Mouse (Mus musculus): Measurements from ENCODE around the gene Tpsab1.

Tpsab1 gene

DNA sequence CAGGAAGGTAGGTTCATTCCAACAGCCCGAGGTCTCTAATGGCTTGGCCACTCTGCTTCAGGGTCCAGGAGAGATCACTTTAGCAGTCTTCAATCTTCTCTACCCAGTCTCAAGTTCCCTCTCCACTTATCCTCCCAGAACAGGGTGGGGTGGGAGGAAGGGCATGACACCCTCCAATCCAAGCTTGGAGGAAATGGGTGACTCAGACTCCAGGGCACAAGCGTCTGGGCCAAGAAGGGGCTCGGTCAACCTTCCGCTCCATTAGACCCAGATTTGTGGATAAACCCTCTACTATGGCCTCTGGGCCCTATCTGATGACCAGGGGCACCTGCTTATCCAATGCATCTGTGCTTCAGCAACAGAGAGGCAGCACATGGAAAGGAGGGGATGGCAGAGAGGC lies at the start of gene Tpsab1:
TSS of gene Tpsab1 (minus strand) at position 101 of the 400 bp plus-strand sequence.
- in situ Hi-C loops (cut with MseI, MboI), result no loop called here

- in situ Hi-C loops (cut with MseI, MboI), result no loop called here
Observed at GRCm38 (mm10) chr17:25394526-25394925, 49.2 kb upstream of the Tpsab1 start.

GRCm38 (mm10) chr17:25374011-25374410 lies 28.6 kb upstream of the Tpsab1 start:
- in situ Hi-C loops (cut with MseI, MboI), result no loop called here

GRCm38 (mm10) chr17:25372491-25372890 lies 27.1 kb upstream of the Tpsab1 start:
- in situ Hi-C loops (cut with MseI, MboI), result no loop called here

GRCm38 (mm10) chr17:25368973-25369372 lies 23.6 kb upstream of the Tpsab1 start, which contains the start of gene Tpsg1:
Gene Tpsg1, plus strand, starts transcription at chr17:25369273.
- in situ Hi-C loops (cut with MseI, MboI), result no loop called here

DNA sequence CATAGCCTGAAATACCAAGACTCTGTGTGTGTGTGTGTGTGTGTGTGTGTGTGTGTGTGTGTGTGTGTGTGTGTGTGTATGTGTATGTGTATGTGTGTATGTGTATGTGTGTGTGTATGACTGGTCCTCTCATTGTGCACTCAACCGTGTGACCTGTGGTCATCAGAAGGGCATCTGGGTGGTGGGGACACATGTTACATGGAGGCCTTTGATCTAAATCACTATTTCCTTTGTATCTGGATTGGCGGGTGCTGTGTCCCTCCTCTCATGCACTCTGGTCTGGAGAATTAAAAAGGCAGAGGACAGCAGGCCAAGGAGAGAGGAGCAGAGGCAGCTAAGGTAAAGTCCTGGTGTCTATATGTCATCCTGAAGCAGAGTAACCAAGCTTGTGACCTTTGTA lies 20.6 kb upstream of the Tpsab1 start, which contains the start of gene Tpsb2:
TSS of gene Tpsb2 (plus strand) at position 301 of the 400 bp plus-strand sequence.
- in situ Hi-C loops (cut with MseI, MboI), result no loop called here

GRCm38 (mm10) chr17:25363726-25364125 lies 18.4 kb upstream of the Tpsab1 start:
- in situ Hi-C loops (cut with MseI, MboI), result no loop called here

- in situ Hi-C loops (cut with MseI, MboI), result no loop called here
Observed at GRCm38 (mm10) chr17:25361291-25361690, 15.9 kb upstream of the Tpsab1 start.

GRCm38 (mm10) chr17:25341490-25341889 lies 3.9 kb downstream of the Tpsab1 start:
- in situ Hi-C loops (cut with MseI, MboI), result no loop called here

GRCm38 (mm10) chr17:25340003-25340402 lies 5.4 kb downstream of the Tpsab1 start:
- in situ Hi-C loops (cut with MseI, MboI), result no loop called here

GRCm38 (mm10) chr17:25338218-25338617 lies 7.1 kb downstream of the Tpsab1 start:
- in situ Hi-C loops (cut with MseI, MboI), result no loop called here

GRCm38 (mm10) chr17:25333943-25334342 lies 11.4 kb downstream of the Tpsab1 start:
- in situ Hi-C loops (cut with MseI, MboI), result no loop called here

DNA sequence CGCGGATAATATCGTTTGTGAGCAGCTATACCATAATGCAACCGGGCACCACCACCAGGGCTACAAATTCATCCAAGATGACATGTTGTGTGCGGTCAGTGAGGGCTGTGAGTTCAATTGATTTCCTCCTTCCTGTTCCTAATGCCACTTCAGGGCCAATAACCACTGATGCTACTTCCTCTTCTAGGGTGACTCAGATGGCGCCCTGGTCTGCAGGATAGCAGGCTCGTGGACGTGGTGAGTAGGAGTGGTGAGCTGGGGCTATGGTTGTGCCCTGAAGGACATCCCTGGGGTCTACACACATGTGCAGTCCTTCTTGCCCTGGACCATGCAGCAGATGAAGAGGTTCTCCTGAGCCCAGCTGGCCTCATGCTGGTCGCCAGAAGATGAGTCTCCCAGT lies 13.0 kb downstream of the Tpsab1 start:
- in situ Hi-C loops (cut with MseI, MboI), result no loop called here

GRCm38 (mm10) chr17:25322930-25323329 lies 22.4 kb downstream of the Tpsab1 start:
- in situ Hi-C loops (cut with MseI, MboI), result no loop called here

DNA sequence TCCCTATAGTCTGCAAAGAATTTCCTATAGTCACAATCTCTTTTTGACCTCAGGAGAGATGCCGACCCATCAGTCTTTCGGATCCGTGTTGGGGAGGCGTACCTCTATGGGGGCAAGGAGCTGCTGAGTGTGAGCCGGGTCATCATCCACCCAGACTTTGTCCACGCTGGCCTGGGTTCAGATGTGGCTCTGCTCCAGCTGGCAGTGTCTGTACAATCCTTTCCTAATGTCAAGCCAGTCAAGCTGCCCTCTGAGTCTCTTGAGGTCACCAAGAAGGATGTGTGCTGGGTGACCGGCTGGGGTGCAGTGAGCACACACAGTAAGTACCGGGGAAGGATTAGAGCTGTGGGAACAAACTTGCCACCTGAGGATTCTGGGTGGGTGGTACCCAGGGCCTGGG lies 24.5 kb downstream of the Tpsab1 start:
- in situ Hi-C loops (cut with MseI, MboI), result no loop called here

DNA sequence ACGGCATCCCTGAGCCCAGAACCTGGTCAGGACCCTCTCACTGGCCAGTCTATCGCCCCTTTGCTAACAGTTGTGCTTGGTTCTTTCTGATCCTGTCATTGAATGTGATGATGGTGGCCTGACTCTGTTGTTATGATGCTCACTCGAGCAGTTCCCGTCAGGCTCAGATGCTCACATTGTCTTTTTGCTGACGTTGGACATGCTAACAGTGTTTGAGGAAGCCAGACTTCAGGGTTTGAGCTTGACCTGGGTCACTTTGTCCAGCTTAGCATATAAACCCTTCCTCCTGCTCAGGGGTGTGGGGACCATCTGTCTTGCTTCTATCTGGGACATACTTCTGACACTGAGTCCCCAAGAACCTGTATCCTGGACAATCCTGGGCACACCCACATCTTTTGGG lies 27.0 kb downstream of the Tpsab1 start, which contains the start of gene Prss29:
TSS of gene Prss29 (plus strand) at position 301 of the 400 bp plus-strand sequence.
- in situ Hi-C loops (cut with MseI, MboI), result no loop called here

DNA sequence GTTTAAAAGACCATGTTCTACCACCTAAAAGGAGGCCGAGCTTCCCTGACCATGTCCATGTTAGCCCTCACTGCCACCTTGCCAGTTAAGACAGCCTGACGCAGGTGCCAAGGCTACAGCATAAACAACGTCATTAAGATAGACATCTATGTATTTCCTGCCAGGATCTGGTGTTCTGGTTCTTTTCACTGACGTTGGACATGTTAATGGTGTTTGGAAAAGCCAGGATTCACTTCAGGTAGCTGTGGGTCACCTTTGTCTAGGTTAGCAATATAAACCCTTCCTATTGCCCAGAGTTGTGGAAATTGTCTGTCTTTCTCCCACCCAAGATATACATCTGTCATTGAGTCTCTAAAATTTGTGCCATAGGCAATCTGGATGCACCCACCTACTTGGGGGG lies 37.0 kb downstream of the Tpsab1 start, which contains the start of gene Prss28:
TSS of gene Prss28 (plus strand) at position 301 of the 400 bp plus-strand sequence.
- in situ Hi-C loops (cut with MseI, MboI), result no loop called here

DNA sequence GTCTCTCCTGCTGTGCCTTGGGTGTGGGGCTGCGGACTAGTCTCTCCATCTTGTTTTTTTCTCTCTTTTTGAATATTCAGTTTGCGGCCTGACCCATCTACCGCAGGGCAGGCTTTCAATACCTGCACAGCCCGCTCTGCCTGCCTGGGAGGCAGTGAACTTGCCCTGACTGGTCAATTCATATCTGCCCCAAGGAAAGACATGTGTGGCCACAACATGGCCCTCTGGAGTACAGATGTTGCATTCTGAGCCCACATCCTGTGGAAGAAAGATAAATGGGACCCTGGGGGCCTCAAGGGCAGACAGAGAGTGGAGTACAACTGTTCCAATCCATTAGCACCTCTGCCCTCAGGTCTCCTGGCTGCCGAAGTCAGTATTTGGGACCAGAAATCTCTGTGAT lies 47.3 kb downstream of the Tpsab1 start, which contains the start of gene Prss34:
TSS of gene Prss34 (plus strand) at position 301 of the 400 bp plus-strand sequence.
- in situ Hi-C loops (cut with MseI, MboI), result no loop called here

DNA sequence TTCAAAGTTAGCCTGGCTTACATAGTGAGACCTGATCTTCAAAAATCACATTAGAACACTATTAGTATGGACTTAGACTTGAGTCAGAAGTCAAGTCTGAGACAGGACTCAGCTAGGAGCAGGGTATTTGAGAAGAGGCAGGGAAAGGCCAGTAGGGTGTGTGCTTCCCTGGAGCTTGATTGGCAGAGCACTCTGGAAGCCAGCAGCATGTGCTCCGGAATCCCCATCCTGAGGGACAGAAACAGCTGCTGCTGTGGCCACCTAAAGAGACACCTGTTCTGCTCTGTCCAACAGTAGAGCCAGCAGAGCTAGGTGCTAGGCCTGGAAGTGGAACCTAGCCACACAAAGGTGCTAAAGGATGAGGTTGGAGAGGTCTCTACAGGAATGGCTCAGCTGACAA lies 51.3 kb downstream of the Tpsab1 start:
- in situ Hi-C loops (cut with MseI, MboI), result no loop called here

DNA sequence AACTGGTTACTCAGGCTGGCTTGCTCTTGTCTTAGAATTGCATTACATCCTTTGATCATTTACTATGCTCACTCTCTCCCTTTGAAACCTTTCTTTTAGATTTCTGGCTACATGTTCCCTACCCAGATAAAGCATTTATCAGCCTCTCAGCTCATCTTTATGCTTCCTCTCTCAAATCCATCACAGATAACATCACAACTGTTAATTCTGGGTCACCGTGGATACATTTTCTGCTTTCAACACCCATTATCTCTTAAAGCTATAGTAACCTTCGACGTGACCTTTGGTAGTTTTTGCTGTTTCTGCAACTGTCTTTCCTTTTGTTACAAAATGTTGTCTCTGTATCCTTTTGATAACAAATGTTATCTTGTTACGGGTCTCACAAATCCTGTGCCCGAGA lies 51.9 kb downstream of the Tpsab1 start:
- in situ Hi-C loops (cut with MseI, MboI), result no loop called here
